In genomic region chr4:82706012-82706411, GRCm38 (mm10) we compare ENCODE assay signal across 14 mouse cellular contexts. TPM values are rescaled to one million over a fixed set of nuclear protein-coding genes. Genes with fewer than 3 reads are reported as not detected.
A peak's percentile ranks its signal among the peaks of the same experiment; 100 is the strongest.
DNase-seq lines count a peak whose midpoint lies in the region; ATAC-seq and TF ChIP-seq lines count a peak whose summit lies in the region.
"Had no signal": no experiment of that assay in that cellular context is flagged by ENCODE, and none has a peak within 500 bp of the region (broad histone marks: within the 10 kb centered on the region; RNA-seq: fewer than 3 reads in every experiment).

No protein-coding gene starts in this region.

- WGBS in heart, postnatal 0 days, result 55% methylated on average over 2 of the region's 2 CpGs
- 72% methylated on average over 2 of the region's 2 CpGs for WGBS in forebrain, embryonic 12.5 days
- WGBS in hindbrain, postnatal 0 days, result 31% methylated on average over 2 of the region's 2 CpGs
- 38% methylated on average over 2 of the region's 2 CpGs for WGBS in midbrain, embryonic 15.5 days
- WGBS in lung, adult 2 months, result 80% methylated on average over 2 of the region's 2 CpGs
- 60% methylated on average over 2 of the region's 2 CpGs for WGBS in intestine, embryonic 16.5 days

- H3K4me2 ChIP-seq in heart, postnatal 0 days (ENCODE audit: low read depth, low read length), result no peak overlapping the region
- no peak overlapping the region for H3K4me2 ChIP-seq in forebrain, embryonic 12.5 days
- H3K4me2 ChIP-seq in hindbrain, postnatal 0 days (ENCODE audit: low read depth, low read length), result no peak overlapping the region
- no peak overlapping the region for H3K4me2 ChIP-seq in midbrain, embryonic 15.5 days
- H3K4me2 ChIP-seq in intestine, embryonic 16.5 days (ENCODE audit: low read depth, low read length), result no peak overlapping the region
- H3K4me2 ChIP-seq: liver, embryonic 11.5 days had no signal

- H3K9me3 ChIP-seq in heart, postnatal 0 days (replicated peaks; ENCODE audit: control insufficient read depth, low read length), result no peaks in the 10 kb centered on the region
- H3K9me3 ChIP-seq in forebrain, embryonic 12.5 days, result no peaks in the 10 kb centered on the region
- H3K9me3 ChIP-seq in hindbrain, postnatal 0 days (ENCODE audit: low read length), result no peaks in the 10 kb centered on the region
- no peaks in the 10 kb centered on the region for H3K9me3 ChIP-seq in midbrain, embryonic 15.5 days
- H3K9me3 ChIP-seq in intestine, embryonic 16.5 days (ENCODE audit: control insufficient read depth, low read length), result no peaks in the 10 kb centered on the region

- ATAC-seq in heart, postnatal 0 days (ENCODE audit: insufficient read depth, low read depth), result no peak
- ATAC-seq in forebrain, embryonic 12.5 days (ENCODE audit: low FRiP score), result no peak
- no peak for ATAC-seq in hindbrain, postnatal 0 days
- 0 out of 2 replicates have a peak, but pooled peaks have one; percentile 5 for ATAC-seq in midbrain, embryonic 15.5 days (replicated peaks)
- ATAC-seq in intestine, embryonic 16.5 days, result no peak

- TF ChIP-seq POLR2A in lung, adult 2 months (IDR thresholded peaks at IDR 0.05; ENCODE audit: borderline replicate concordance, extremely low read depth, low read depth, low read length), result no peak

- no peaks in the 10 kb centered on the region for H3K27me3 ChIP-seq in heart, postnatal 0 days (ENCODE audit: control insufficient read depth, insufficient read depth, low read length)
- H3K27me3 ChIP-seq in forebrain, embryonic 12.5 days, result peaks cover 5% of the 10 kb centered on the region; the same call in 1 of the 2 replicates
- H3K27me3 ChIP-seq in hindbrain, postnatal 0 days (ENCODE audit: insufficient read depth, low read length), result no peaks in the 10 kb centered on the region
- H3K27me3 ChIP-seq in midbrain, embryonic 15.5 days (replicated peaks), result no peaks in the 10 kb centered on the region
- no peaks in the 10 kb centered on the region for H3K27me3 ChIP-seq in intestine, embryonic 16.5 days (replicated peaks; ENCODE audit: control insufficient read depth, insufficient read depth, low read length)
- H3K27me3 ChIP-seq: CH12.LX had no signal

- TF ChIP-seq EP300 in heart, postnatal 0 days (IDR thresholded peaks at IDR 0.05; ENCODE audit: low read depth), result no peak

- H3K9ac ChIP-seq in heart, postnatal 0 days (replicated peaks; ENCODE audit: low read depth, low read length), result no peak overlapping the region
- no peak overlapping the region; the same call in 1 of the 2 replicates for H3K9ac ChIP-seq in forebrain, embryonic 12.5 days
- no peak overlapping the region for H3K9ac ChIP-seq in hindbrain, postnatal 0 days (replicated peaks; ENCODE audit: low read length)
- no peak overlapping the region for H3K9ac ChIP-seq in midbrain, embryonic 15.5 days
- no peak overlapping the region for H3K9ac ChIP-seq in intestine, embryonic 16.5 days (ENCODE audit: low read depth, low read length)

- DNase-seq in heart, postnatal 0 days (ENCODE audit: low spot score), result no peak
- DNase-seq in heart, postnatal 14 days, result no peak
- DNase-seq in hindbrain, postnatal 0 days (ENCODE audit: low spot score), result no peak
- DNase-seq in lung, adult 2 months, result no peak
- DNase-seq: adrenal gland, adult 8-10 months; cerebellum, postnatal 36 days; layer of hippocampus, adult 9-11 months; lung, postnatal 14 days had no signal

- no peak for TF ChIP-seq CTCF in heart, postnatal 0 days (IDR thresholded peaks at IDR 0.05; ENCODE audit: low read depth)
- TF ChIP-seq CTCF in hindbrain, postnatal 0 days (IDR thresholded peaks at IDR 0.05; ENCODE audit: low read depth), result no peak
- no peak for TF ChIP-seq CTCF in lung, adult 2 months (IDR thresholded peaks at IDR 0.05; ENCODE audit: insufficient read depth, low read length)

- no peaks in the 10 kb centered on the region for H3K36me3 ChIP-seq in heart, postnatal 0 days (replicated peaks; ENCODE audit: control insufficient read depth, insufficient read depth, low read length)
- no peaks in the 10 kb centered on the region for H3K36me3 ChIP-seq in forebrain, embryonic 12.5 days (replicated peaks)
- H3K36me3 ChIP-seq in hindbrain, postnatal 0 days (ENCODE audit: insufficient read depth, low read length), result no peaks in the 10 kb centered on the region
- H3K36me3 ChIP-seq in midbrain, embryonic 15.5 days (replicated peaks), result no peaks in the 10 kb centered on the region
- H3K36me3 ChIP-seq in intestine, embryonic 16.5 days (ENCODE audit: control insufficient read depth, insufficient read depth, low read length), result no peaks in the 10 kb centered on the region

- intact Hi-C loops in heart, postnatal 14 days (cut with DNase I), result loop anchor here (5.0 to 10.0 kb wide), 2 partner anchors 64 to 649 kb away; no protein-coding TSS in a partner anchor

- no peak overlapping the region for H3K4me3 ChIP-seq in heart, postnatal 0 days (ENCODE audit: low read depth, low read length)
- H3K4me3 ChIP-seq in forebrain, embryonic 12.5 days (replicated peaks), result no peak overlapping the region
- H3K4me3 ChIP-seq in hindbrain, postnatal 0 days (ENCODE audit: low read length), result no peak overlapping the region
- no peak overlapping the region for H3K4me3 ChIP-seq in midbrain, embryonic 15.5 days
- H3K4me3 ChIP-seq in lung, adult 2 months (replicated peaks; ENCODE audit: extremely low read depth, low read depth, low read length), result no peak overlapping the region
- no peak overlapping the region for H3K4me3 ChIP-seq in intestine, embryonic 16.5 days (ENCODE audit: low read length)
- H3K4me3 ChIP-seq: myocyte had no signal

- peaks cover 29% of the 10 kb centered on the region; the same call in 1 of the 2 replicates for H3K4me1 ChIP-seq in heart, postnatal 0 days (ENCODE audit: control insufficient read depth, insufficient read depth)
- peaks cover 42% of the 10 kb centered on the region for H3K4me1 ChIP-seq in forebrain, embryonic 12.5 days
- peaks cover 9% of the 10 kb centered on the region for H3K4me1 ChIP-seq in hindbrain, postnatal 0 days (ENCODE audit: insufficient read depth, low read length)
- peaks cover 21% of the 10 kb centered on the region for H3K4me1 ChIP-seq in midbrain, embryonic 15.5 days
- no peaks in the 10 kb centered on the region for H3K4me1 ChIP-seq in lung, adult 2 months (ENCODE audit: control insufficient read depth, insufficient read depth, low read length)
- no peaks in the 10 kb centered on the region; the same call in 1 of the 2 replicates for H3K4me1 ChIP-seq in intestine, embryonic 16.5 days (ENCODE audit: control insufficient read depth, insufficient read depth, low read length)

- peak overlapping the region; percentile 47 for H3K27ac ChIP-seq in heart, postnatal 0 days (ENCODE audit: low read depth)
- H3K27ac ChIP-seq in forebrain, embryonic 12.5 days, result peak overlapping the region; percentile 85
- H3K27ac ChIP-seq in hindbrain, postnatal 0 days, result 0 out of 2 replicates have a peak overlapping the region, but pooled peaks have one; percentile 73
- H3K27ac ChIP-seq in midbrain, embryonic 15.5 days, result 0 out of 2 replicates have a peak overlapping the region, but pooled peaks have one; percentile 46
- H3K27ac ChIP-seq in intestine, embryonic 16.5 days (ENCODE audit: low read length), result no peak overlapping the region

RNA-seq across cellular contexts. Expression of gene Nfib, which starts 0.5 kb away (rescaled TPM):
- total RNA-seq in heart, postnatal 0 days (2014; rRNA removed; ENCODE audit: low replicate concordance), result 74.4 and 82.0 TPM in 2 replicates
- polyA plus RNA-seq in heart, postnatal 0 days (2015; fragmentation: Nextera tagmentation; extraction: Ambion mirVana), result 43.1 and 44.0 TPM in 2 replicates
- total RNA-seq in heart, postnatal 14 days (2021), result 100 to 1,000 TPM; 136 to 138 TPM
- polyA plus RNA-seq in forebrain, embryonic 12.5 days (2016; fragmentation: Nextera tagmentation; extraction: Ambion mirVana), result 88.6 and 103 TPM in 2 replicates
- 91.5 and 112 TPM in 2 replicates for total RNA-seq in hindbrain, postnatal 0 days (2014; rRNA removed)
- polyA plus RNA-seq in hindbrain, postnatal 0 days (2015; fragmentation: Nextera tagmentation; extraction: Ambion mirVana), result 69.8 and 73.3 TPM in 2 replicates
- polyA plus RNA-seq in midbrain, embryonic 15.5 days (2015; fragmentation: Nextera tagmentation; extraction: Ambion mirVana), result 52.4 and 52.8 TPM in 2 replicates
- polyA plus RNA-seq in lung, adult 2 months (2012; rRNA removed), result 35.6 and 48.1 TPM in 2 replicates
- polyA plus RNA-seq in intestine, embryonic 16.5 days (2015; fragmentation: Nextera tagmentation; extraction: Ambion mirVana), result 27.6 and 32.3 TPM in 2 replicates
